Mouse (Mus musculus): Measurements from ENCODE around the gene Dlg4. TPM values are rescaled to one million over a fixed set of nuclear protein-coding genes. Genes with fewer than 3 reads are reported as not detected.

Gene Dlg4
- polyA plus RNA-seq, 1 experiment, result 697 TPM

DNA sequence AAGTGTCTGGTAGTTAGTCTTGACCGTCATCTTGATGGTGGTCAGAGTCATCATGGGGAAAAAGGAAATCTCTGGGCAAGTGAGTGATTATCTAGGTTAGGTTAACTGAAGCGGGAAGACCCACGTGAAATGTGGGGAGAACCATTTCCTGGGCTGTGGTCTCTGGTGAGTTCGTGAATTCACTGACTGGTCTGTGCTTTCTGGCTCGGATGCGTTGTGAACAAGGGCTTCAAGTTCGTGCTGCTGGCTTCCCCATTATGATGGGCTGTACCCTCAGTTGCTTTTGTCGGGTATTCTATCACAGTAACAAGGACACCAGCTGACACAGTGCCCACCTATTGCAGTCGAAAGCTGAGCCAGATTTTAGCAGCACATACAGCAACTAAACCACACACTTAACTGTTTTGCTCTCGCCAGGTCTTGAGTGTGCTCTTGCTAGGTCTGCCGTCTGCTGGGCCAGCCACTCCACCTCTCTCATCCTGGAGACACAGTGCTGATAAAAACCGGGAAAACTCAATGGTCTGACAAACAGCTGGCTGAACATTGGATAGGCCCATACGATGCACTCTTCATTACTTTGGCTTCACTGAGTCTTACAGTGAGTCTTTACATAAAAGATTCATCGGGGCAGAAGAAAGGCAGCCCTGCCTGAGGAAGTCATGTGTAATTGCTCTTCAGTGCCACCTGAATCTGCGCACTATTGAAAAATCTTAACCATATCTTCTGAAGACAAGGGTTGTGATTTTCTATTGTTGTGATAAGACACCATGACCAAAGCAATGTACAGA is 64.3 kb downstream of the Dlg4 start:
- DNase-seq (ENCODE audit: extremely low spot score in 1 of 2, low spot score in 1 of 2), result no peak

DNA sequence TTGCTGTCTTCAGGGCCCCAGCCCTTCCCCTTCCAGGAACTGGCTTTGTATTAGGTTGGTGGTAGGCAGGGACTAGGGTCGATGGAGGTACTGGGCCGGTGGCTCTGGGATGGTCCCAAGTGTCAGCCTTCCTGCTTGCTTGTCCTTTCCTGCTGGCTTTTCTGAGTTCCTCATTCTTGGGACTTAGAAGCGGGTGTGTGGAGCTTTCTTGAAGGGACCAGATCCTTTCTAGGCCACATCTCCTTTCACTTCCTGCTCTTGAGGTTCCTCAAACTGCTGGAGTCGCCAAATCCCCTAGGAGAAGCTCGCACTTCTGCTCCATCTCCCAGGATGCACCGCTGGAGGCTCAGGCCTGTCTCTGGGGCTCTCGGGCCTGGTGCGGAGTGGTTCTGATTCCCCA is 67.8 kb downstream of the Dlg4 start:
- no peak for DNase-seq (ENCODE audit: extremely low spot score in 1 of 2, low spot score in 1 of 2)

- DNase-seq (ENCODE audit: extremely low spot score in 1 of 2, low spot score in 1 of 2), result no peak
These were observed 75.4 kb downstream of the Dlg4 start, which contains the start of gene Asgr2 for GRCm38 (mm10) chr11:70091986-70092783. Asgr2 (plus strand) TSS chr11:70092644.

Other genes starting within 250 kb of the Dlg4 start
- gene Chrnb1, start 221.0 kb upstream of the Dlg4 start, polyA plus RNA-seq (2012; rRNA removed), result 1.4 and 1.9 TPM in 2 replicates
- gene Fgf11, start 215.1 kb upstream of the Dlg4 start, polyA plus RNA-seq (2012; rRNA removed), result 18.4 and 22.0 TPM in 2 replicates
- gene Tmem102, start 211.3 kb upstream of the Dlg4 start, polyA plus RNA-seq (2012; rRNA removed), result 0.48 and 0.62 TPM in 2 replicates
- not detected in 2 replicates for gene Gm39566, start 201.6 kb upstream of the Dlg4 start, polyA plus RNA-seq (2012; rRNA removed)
- not detected in 2 replicates for gene Spem2, start 198.5 kb upstream of the Dlg4 start, polyA plus RNA-seq (2012; rRNA removed)
- 0.42 and 0.58 TPM in 2 replicates for gene Spem1, start 194.8 kb upstream of the Dlg4 start, polyA plus RNA-seq (2012; rRNA removed)
- gene Nlgn2, start 179.2 kb upstream of the Dlg4 start, polyA plus RNA-seq (2012; rRNA removed), result 116 and 125 TPM in 2 replicates
- 183 and 212 TPM in 2 replicates for gene Tmem256, start 178.4 kb upstream of the Dlg4 start, polyA plus RNA-seq (2012; rRNA removed)
- gene Plscr3, start 170.6 kb upstream of the Dlg4 start, polyA plus RNA-seq (2012; rRNA removed), result 33.6 and 37.6 TPM in 2 replicates
- gene Tnk1, start 158.2 kb upstream of the Dlg4 start, polyA plus RNA-seq (2012; rRNA removed), result 0.14 and 0.17 TPM in 2 replicates
- not detected in 2 replicates for gene Tmem95, start 138.9 kb upstream of the Dlg4 start, polyA plus RNA-seq (2012; rRNA removed)
- 1.6 and 1.8 TPM in 2 replicates for gene Kctd11, start 135.5 kb upstream of the Dlg4 start, polyA plus RNA-seq (2012; rRNA removed)
- gene Acap1, start 121.4 kb upstream of the Dlg4 start, polyA plus RNA-seq (2012; rRNA removed), result 0.24 and 0.27 TPM in 2 replicates
- 0.67 and 1.00 TPM in 2 replicates for gene 2810408A11Rik, start 116.0 kb upstream of the Dlg4 start, polyA plus RNA-seq (2012; rRNA removed)
- 98.0 and 101 TPM in 2 replicates for gene Neurl4, start 115.9 kb upstream of the Dlg4 start, polyA plus RNA-seq (2012; rRNA removed)
- gene Gps2, start 103.1 kb upstream of the Dlg4 start, polyA plus RNA-seq (2012; rRNA removed), result 64.6 and 69.0 TPM in 2 replicates
- 630 and 714 TPM in 2 replicates for gene Eif5a, start 95.0 kb upstream of the Dlg4 start, polyA plus RNA-seq (2012; rRNA removed)
- gene Ybx2, start 81.1 kb upstream of the Dlg4 start, polyA plus RNA-seq (2012; rRNA removed), result 20.1 and 20.6 TPM in 2 replicates
- 1.4 and 2.1 TPM in 2 replicates for gene Slc2a4, start 68.8 kb upstream of the Dlg4 start, polyA plus RNA-seq (2012; rRNA removed)
- 0.10 and 0.34 TPM in 2 replicates for gene Cldn7, start 52.2 kb upstream of the Dlg4 start, polyA plus RNA-seq (2012; rRNA removed)
- gene Ctdnep1, start 35.8 kb upstream of the Dlg4 start, polyA plus RNA-seq (2012; rRNA removed), result 117 and 133 TPM in 2 replicates
- 118 and 119 TPM in 2 replicates for gene Elp5, start 34.4 kb upstream of the Dlg4 start, polyA plus RNA-seq (2012; rRNA removed)
- 291 and 371 TPM in 2 replicates for gene Gabarap, start 25.8 kb upstream of the Dlg4 start, polyA plus RNA-seq (2012; rRNA removed)
- gene Phf23, start 21.2 kb upstream of the Dlg4 start, polyA plus RNA-seq (2012; rRNA removed), result 38.9 and 42.2 TPM in 2 replicates
- gene Dvl2, start 16.3 kb upstream of the Dlg4 start, polyA plus RNA-seq (2012; rRNA removed), result 34.9 and 35.3 TPM in 2 replicates
- 69.8 and 74.0 TPM in 2 replicates for gene Acadvl, start 1.5 kb upstream of the Dlg4 start, polyA plus RNA-seq (2012; rRNA removed)
- gene Asgr1, start 37.1 kb downstream of the Dlg4 start, polyA plus RNA-seq (2012; rRNA removed), result 2.4 and 3.6 TPM in 2 replicates
- gene Asgr2, start 75.7 kb downstream of the Dlg4 start, polyA plus RNA-seq (2012; rRNA removed), result 0.18 and 0.46 TPM in 2 replicates
- gene Mgl2, start 113.4 kb downstream of the Dlg4 start, polyA plus RNA-seq (2012; rRNA removed), result 0.42 and 0.92 TPM in 2 replicates
- 0.90 and 2.4 TPM in 2 replicates for gene Clec10a, start 139.3 kb downstream of the Dlg4 start, polyA plus RNA-seq (2012; rRNA removed)
- 45.9 and 48.3 TPM in 2 replicates for gene Slc16a11, start 195.8 kb downstream of the Dlg4 start, polyA plus RNA-seq (2012; rRNA removed)
- 5.5 and 7.7 TPM in 2 replicates for gene Slc16a13, start 204.1 kb downstream of the Dlg4 start, polyA plus RNA-seq (2012; rRNA removed)
- gene Bcl6b, start 212.9 kb downstream of the Dlg4 start, polyA plus RNA-seq (2012; rRNA removed), result 1.5 and 1.9 TPM in 2 replicates
- gene 0610010K14Rik, start 221.0 kb downstream of the Dlg4 start, polyA plus RNA-seq (2012; rRNA removed), result 73.4 and 85.4 TPM in 2 replicates
- gene Gm21988, start 222.9 kb downstream of the Dlg4 start, polyA plus RNA-seq (2012; rRNA removed), result 10.7 and 11.8 TPM in 2 replicates
- 321 and 335 TPM in 2 replicates for gene Rnasek, start 222.9 kb downstream of the Dlg4 start, polyA plus RNA-seq (2012; rRNA removed)
- gene Alox12, start 238.4 kb downstream of the Dlg4 start, polyA plus RNA-seq (2012; rRNA removed), result 3.5 and 4.0 TPM in 2 replicates